Mouse (Mus musculus) heart, embryonic 12.5 days (tissue): ENCODE data around the gene Mpped2. TPM values are rescaled to one million over a fixed set of nuclear protein-coding genes. Genes with fewer than 3 reads are reported as not detected.

ENCODE experiments used
- ATAC-seq: fragments of 200-750 bp; cut with Nextera tagmentation; 2 replicates; pipeline ENCODE4 v1.8.0; 2017; ENCODE audit warnings: moderate TSS enrichment, moderate library complexity; ENCODE audit not compliant: insufficient number of reproducible peaks, low FRiP score
- H3K27ac ChIP-seq: fragments of 300-500 bp; sonication (generic); 2 replicates; pipeline ENCODE4 v1.5.1; 2016; ENCODE audit warnings: mild to moderate bottlenecking, moderate library complexity; ENCODE audit not compliant: poor library complexity, severe bottlenecking
- H3K27me3 ChIP-seq: fragments of 300-500 bp; sonication (generic); replicated peaks from 2 replicates; pipeline ENCODE4 v1.6.1; 2016; ENCODE audit warnings: mild to moderate bottlenecking, moderate library complexity
- H3K36me3 ChIP-seq: fragments of 300-500 bp; sonication (generic); 2 replicates; pipeline ENCODE4 v1.6.1; 2016; ENCODE audit warnings: mild to moderate bottlenecking, moderate library complexity
- H3K4me1 ChIP-seq: fragments of 300-500 bp; sonication (generic); replicated peaks from 2 replicates; pipeline ENCODE4 v1.6.1; 2016; ENCODE audit warnings: mild to moderate bottlenecking
- H3K4me2 ChIP-seq: fragments of 300-500 bp; sonication (generic); 2 replicates; pipeline ENCODE4 v1.6.1; 2016; ENCODE audit warnings: mild to moderate bottlenecking, moderate library complexity
- H3K4me3 ChIP-seq: fragments of 300-500 bp; sonication (generic); 2 replicates; pipeline ENCODE4 v1.5.1; 2016; ENCODE audit warnings: mild to moderate bottlenecking
- H3K9ac ChIP-seq: fragments of 300-500 bp; sonication (generic); 2 replicates; pipeline ENCODE4 v1.6.1; 2016; ENCODE audit warnings: mild to moderate bottlenecking, moderate library complexity
- H3K9me3 ChIP-seq: fragments of 300-500 bp; sonication (generic); replicated peaks from 2 replicates; pipeline ENCODE4 v1.6.1; 2016; ENCODE audit warnings: mild to moderate bottlenecking, moderate library complexity
- WGBS: fragments of 180-500 bp; shearing (Covaris S2); methylation state at CpG from one replicate; pipeline ENCODE4 v1.1.7; 2016; 5-methylcytosine and 5-hydroxymethylcytosine counted together
- polyA plus RNA-seq: library from polyadenylated mRNA; unstranded; fragments of >200 nt; fragmentation: Nextera tagmentation; extraction: Ambion mirVana; gene quantifications from 2 replicates; pipeline ENCODE4 v1.2.1, GENCODE M21; 2016

The Mpped2 gene
- polyA plus RNA-seq, 1 experiment from 2014 or later = 114 TPM

DNA sequence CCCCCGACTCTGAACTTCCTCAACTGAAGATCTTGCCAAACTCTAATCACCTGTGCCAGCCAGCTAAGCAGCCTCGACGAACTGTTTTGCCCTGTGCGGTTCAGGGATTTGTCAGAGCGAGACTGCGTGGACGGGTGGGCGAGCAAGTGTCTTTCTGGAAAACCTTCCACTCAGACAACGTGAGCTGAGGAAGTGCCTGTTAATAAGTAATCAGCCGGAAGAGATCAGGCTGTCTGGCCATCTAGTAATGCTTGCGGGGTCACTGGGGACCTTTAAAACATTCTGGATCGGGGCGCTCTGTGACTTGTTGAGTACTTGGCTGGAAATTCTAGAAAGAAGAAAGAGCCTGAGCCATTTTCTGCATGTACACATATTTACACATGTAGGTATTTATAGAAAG, 162.1 kb downstream of the Mpped2 start:
- Histone ChIP-seq H3K4me1 (peaks cover 78% of the 10 kb centered on the region), H3K9me3 (no peaks in the 10 kb centered on the region), H3K36me3 (no peaks in the 10 kb centered on the region), H3K4me3 (no peak overlapping the region), H3K27ac (peak overlapping the region; percentile 76), H3K27me3 (no peaks in the 10 kb centered on the region), H3K4me2 (peak overlapping the region; percentile 37; the same call in 1 of the 2 replicates), H3K9ac (no peak overlapping the region)
- 58% methylated on average over 13 of the region's 13 CpGs for WGBS
- no peak for ATAC-seq

- H3K36me3 ChIP-seq = no peaks in the 10 kb centered on the region
- no peak overlapping the region for H3K4me2 ChIP-seq
- no peak for ATAC-seq
- no peak overlapping the region for H3K9ac ChIP-seq
- 36% methylated on average over 12 of the region's 12 CpGs for WGBS
- peaks cover 82% of the 10 kb centered on the region for H3K4me1 ChIP-seq
- H3K27me3 ChIP-seq = no peaks in the 10 kb centered on the region
- no peak overlapping the region for H3K4me3 ChIP-seq
- peak overlapping the region; percentile 70 for H3K27ac ChIP-seq
- no peaks in the 10 kb centered on the region for H3K9me3 ChIP-seq
These were observed 162.7 kb downstream of the Mpped2 start for GRCm38 (mm10) chr2:106855623-106856350.

DNA sequence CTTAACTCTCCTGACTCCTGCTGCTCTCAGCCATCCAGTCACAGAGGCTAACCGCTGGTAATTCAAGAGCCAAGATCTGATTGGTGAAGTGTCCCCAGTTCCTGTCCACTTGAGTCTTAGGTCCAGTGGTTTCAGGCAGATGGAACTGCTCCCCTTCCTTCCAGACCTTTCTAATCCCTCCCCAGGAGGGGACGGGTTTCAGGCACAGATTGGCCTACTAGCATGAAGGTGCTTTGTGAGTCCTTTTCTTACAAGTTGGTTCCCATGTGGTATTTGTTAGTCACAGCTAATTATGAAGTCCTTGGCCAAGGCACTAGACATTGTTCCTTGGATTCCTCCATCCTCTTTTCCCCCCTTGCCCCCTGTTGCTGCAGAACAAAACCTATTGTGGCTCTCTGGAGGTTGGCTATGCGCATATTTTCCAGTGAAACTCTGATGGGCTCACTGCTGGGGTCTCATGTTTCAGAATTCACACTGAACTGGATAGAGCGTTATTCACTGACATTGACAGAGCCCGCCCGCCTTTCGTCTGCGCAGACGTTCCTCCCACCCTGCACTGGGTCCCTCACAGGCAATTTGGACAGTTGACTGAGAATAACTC, 163.4 kb downstream of the Mpped2 start:
- peak overlapping the region; percentile 35; the same call in 1 of the 2 replicates for H3K9ac ChIP-seq
- no peaks in the 10 kb centered on the region for H3K27me3 ChIP-seq
- 61% methylated on average over 9 of the region's 9 CpGs for WGBS
- H3K27ac ChIP-seq = peak overlapping the region; percentile 70
- no peaks in the 10 kb centered on the region for H3K36me3 ChIP-seq
- H3K4me2 ChIP-seq = no peak overlapping the region
- H3K9me3 ChIP-seq = no peaks in the 10 kb centered on the region
- H3K4me1 ChIP-seq = peaks cover 83% of the 10 kb centered on the region
- no peak; the same call in 1 of the 2 replicates for ATAC-seq
- H3K4me3 ChIP-seq = no peak overlapping the region

DNA sequence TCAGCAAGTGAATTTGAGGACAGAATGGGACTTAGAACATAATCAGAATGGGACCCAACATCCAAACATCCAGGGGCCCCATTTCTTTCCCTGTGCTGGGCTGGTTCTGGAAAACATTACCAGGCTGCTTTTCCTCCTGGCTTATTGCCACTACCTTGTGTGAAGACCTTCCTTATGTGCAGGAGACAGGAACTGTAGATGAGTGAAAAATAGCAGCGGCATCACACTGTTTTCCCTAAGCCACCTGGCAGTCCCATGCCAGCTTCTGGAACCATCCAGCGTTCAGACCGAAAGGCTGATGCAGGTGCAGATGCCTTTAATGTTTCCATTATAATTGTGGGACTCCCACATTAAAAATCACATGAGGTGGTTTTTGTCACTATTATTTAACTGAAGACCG, 164.2 kb downstream of the Mpped2 start:
- H3K9me3 ChIP-seq = no peaks in the 10 kb centered on the region
- no peak overlapping the region for H3K4me3 ChIP-seq
- WGBS = 67% methylated on average over 4 of the region's 4 CpGs
- H3K4me1 ChIP-seq = peaks cover 75% of the 10 kb centered on the region
- no peak overlapping the region for H3K4me2 ChIP-seq
- H3K36me3 ChIP-seq = no peaks in the 10 kb centered on the region
- H3K9ac ChIP-seq = 0 out of 2 replicates have a peak overlapping the region, but pooled peaks have one; percentile 35
- peak overlapping the region; percentile 70 for H3K27ac ChIP-seq
- H3K27me3 ChIP-seq = no peaks in the 10 kb centered on the region
- ATAC-seq = no peak

DNA sequence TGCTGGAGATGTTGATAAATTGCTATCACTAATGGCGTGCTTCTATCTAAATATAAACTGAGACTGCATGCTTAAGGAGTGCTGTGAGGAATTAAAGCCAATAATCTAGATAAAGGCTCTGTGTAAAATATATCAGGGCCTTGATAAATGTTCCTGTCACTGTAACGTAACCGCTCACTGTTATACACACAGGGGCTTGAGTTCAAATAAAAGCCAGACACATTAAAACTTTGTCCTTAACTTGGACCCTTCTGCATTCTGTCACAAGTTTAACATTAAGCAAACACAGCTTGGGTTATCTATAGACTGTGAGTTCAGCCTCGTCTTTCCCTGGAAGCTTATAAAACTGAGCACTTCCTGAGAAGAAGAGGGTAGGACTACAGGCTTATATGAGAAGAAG, 164.6 kb downstream of the Mpped2 start:
- H3K4me3 ChIP-seq = no peak overlapping the region
- no peaks in the 10 kb centered on the region for H3K9me3 ChIP-seq
- H3K27me3 ChIP-seq = no peaks in the 10 kb centered on the region
- no peak for ATAC-seq
- H3K4me2 ChIP-seq = no peak overlapping the region
- H3K27ac ChIP-seq = peak overlapping the region; percentile 70
- H3K9ac ChIP-seq = no peak overlapping the region
- no peaks in the 10 kb centered on the region for H3K36me3 ChIP-seq
- peaks cover 75% of the 10 kb centered on the region for H3K4me1 ChIP-seq
- WGBS = 34% methylated on average over 4 of the region's 4 CpGs

DNA sequence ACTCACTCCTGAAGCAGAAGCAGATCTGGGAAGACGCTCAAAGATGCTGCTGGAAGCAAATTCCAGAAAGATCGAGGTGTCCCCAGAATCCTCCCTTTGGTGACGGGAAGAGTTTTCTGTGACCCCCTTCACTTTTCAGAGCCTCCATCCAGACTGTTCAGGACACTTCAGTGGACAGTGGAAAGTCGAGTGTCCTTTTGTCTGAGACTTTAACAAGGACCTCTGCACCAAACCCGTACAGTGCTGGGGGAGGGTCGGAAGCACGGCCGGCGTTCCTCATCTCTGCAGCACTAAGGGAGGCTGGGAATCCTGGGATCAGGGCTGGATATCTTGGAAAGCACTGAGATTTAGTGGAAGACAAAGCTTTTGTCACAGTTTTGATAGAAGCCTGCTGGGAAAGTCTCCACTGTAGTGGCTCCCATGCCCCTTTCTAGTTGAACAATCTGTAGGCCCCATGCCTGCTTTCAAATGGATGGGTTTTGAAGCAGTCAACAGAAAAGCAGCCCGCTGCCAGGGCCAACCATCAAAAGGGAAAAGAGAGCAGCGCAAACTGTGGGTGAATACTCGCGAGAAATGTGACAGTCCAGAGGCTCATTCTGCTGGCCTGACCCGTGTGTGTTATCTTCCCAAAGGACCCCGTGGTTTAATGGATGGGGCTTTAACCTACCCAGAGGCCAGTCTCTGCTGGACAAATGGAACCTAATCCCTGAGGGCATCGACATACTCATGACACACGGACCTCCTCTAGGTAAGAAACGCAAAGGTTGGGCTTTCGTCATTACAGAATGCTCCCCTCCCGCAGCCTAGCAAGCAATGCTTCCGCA, 168.0 kb downstream of the Mpped2 start:
- H3K4me1 ChIP-seq = peaks cover 70% of the 10 kb centered on the region
- H3K36me3 ChIP-seq = peaks cover 9% of the 10 kb centered on the region; the same call in 1 of the 2 replicates
- H3K9me3 ChIP-seq = no peaks in the 10 kb centered on the region
- no peak for ATAC-seq
- H3K4me2 ChIP-seq = no peak overlapping the region
- H3K27me3 ChIP-seq = no peaks in the 10 kb centered on the region
- no peak overlapping the region; the same call in 1 of the 2 replicates for H3K9ac ChIP-seq
- H3K4me3 ChIP-seq = no peak overlapping the region
- 67% methylated on average over 21 of the region's 21 CpGs for WGBS
- no peak overlapping the region for H3K27ac ChIP-seq

- peak overlapping the region; percentile 21 for H3K4me2 ChIP-seq
- H3K27me3 ChIP-seq = no peaks in the 10 kb centered on the region
- H3K36me3 ChIP-seq = peaks cover 9% of the 10 kb centered on the region; the same call in 1 of the 2 replicates
- no peak overlapping the region for H3K4me3 ChIP-seq
- H3K9ac ChIP-seq = no peak overlapping the region
- H3K27ac ChIP-seq = peak overlapping the region; percentile 51
- H3K4me1 ChIP-seq = peaks cover 53% of the 10 kb centered on the region
- peak; percentile 38; the same call in 1 of the 2 replicates for ATAC-seq
- H3K9me3 ChIP-seq = no peaks in the 10 kb centered on the region
- 25% methylated on average over 11 of the region's 11 CpGs for WGBS
These were observed 170.1 kb downstream of the Mpped2 start for GRCm38 (mm10) chr2:106863050-106863653.

- Histone ChIP-seq H3K4me1 (peaks cover 44% of the 10 kb centered on the region), H3K9ac (no peak overlapping the region), H3K4me2 (no peak overlapping the region), H3K27me3 (no peaks in the 10 kb centered on the region), H3K4me3 (no peak overlapping the region), H3K27ac (peak overlapping the region; percentile 29; the same call in 1 of the 2 replicates), H3K9me3 (no peaks in the 10 kb centered on the region), H3K36me3 (peaks cover 22% of the 10 kb centered on the region)
- WGBS = 82% methylated on average over 7 of the region's 7 CpGs
- no peak for ATAC-seq
These were observed 172.2 kb downstream of the Mpped2 start for GRCm38 (mm10) chr2:106865148-106865786.

DNA sequence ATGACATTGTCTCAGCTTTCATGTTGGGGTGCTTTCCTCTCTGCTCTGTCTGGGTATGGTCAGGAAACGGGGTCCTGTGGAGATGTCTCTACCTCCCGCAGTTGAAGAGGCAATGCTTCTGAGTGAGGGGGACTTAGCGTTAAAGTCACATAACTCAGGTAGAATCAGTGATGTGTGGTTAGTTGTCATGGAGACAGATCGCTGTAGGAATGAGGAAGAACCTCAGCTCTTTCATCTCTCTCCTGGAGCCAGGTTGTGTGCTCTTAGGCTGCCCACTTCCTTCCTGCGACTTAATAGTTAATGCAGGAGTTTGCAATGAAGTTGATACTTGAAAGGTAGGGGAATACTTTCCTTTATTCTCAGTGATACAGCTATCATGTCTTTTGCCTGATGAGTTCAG, 173.2 kb downstream of the Mpped2 start:
- 64% methylated on average over 5 of the region's 5 CpGs for WGBS
- Histone ChIP-seq H3K27me3 (no peaks in the 10 kb centered on the region), H3K9ac (no peak overlapping the region), H3K4me3 (no peak overlapping the region), H3K4me1 (peaks cover 35% of the 10 kb centered on the region), H3K27ac (no peak overlapping the region), H3K4me2 (no peak overlapping the region), H3K36me3 (peaks cover 32% of the 10 kb centered on the region), H3K9me3 (no peaks in the 10 kb centered on the region)
- ATAC-seq = no peak

GRCm38 (mm10) chr2:106870886-106871285, 177.8 kb downstream of the Mpped2 start:
- Histone ChIP-seq H3K36me3 (peaks cover 42% of the 10 kb centered on the region), H3K4me2 (no peak overlapping the region), H3K4me1 (0 out of 2 replicates have a peak, but pooled peaks cover 6% of the 10 kb centered on the region), H3K9ac (no peak overlapping the region), H3K9me3 (no peaks in the 10 kb centered on the region), H3K4me3 (no peak overlapping the region), H3K27me3 (no peaks in the 10 kb centered on the region), H3K27ac (no peak overlapping the region)
- ATAC-seq = no peak
- 84% methylated on average over 2 of the region's 2 CpGs for WGBS
